Mouse (Mus musculus) forebrain, embryonic 13.5 days (tissue): ENCODE data around the gene Washc2. TPM values are rescaled to one million over a fixed set of nuclear protein-coding genes. Genes with fewer than 3 reads are reported as not detected.
"Not testable (repeated sequence)": the region's sequence is repeated elsewhere in the genome, so short reads cannot be mapped to it uniquely, and the experiment has no call there.

Source experiments
- ATAC-seq: fragments of 200-750 bp; cut with Nextera tagmentation; 2 replicates; pipeline ENCODE4 v1.8.0; 2017
- H3K27ac ChIP-seq: fragments of 300-500 bp; sonication (generic); 2 replicates; pipeline ENCODE4 v1.5.1; 2015; ENCODE audit warnings: inconsistent platforms, mild to moderate bottlenecking, moderate library complexity
- H3K27me3 ChIP-seq: fragments of 300-500 bp; sonication (generic); 2 replicates; pipeline ENCODE4 v1.6.1; 2015; ENCODE audit warnings: mild to moderate bottlenecking, inconsistent platforms
- H3K36me3 ChIP-seq: fragments of 300-500 bp; sonication (generic); 2 replicates; pipeline ENCODE4 v1.6.1; 2015; ENCODE audit warnings: mild to moderate bottlenecking, inconsistent platforms; ENCODE audit not compliant: poor library complexity, severe bottlenecking
- H3K4me1 ChIP-seq: fragments of 300-500 bp; sonication (generic); 2 replicates; pipeline ENCODE4 v1.6.1; 2015; ENCODE audit warnings: inconsistent platforms
- H3K4me2 ChIP-seq: fragments of 300-500 bp; sonication (generic); 2 replicates; pipeline ENCODE4 v1.6.1; 2015; ENCODE audit warnings: inconsistent platforms, mild to moderate bottlenecking, moderate library complexity
- H3K4me3 ChIP-seq: fragments of 300-500 bp; sonication (generic); 2 replicates; pipeline ENCODE4 v1.5.1; 2015; ENCODE audit warnings: mild to moderate bottlenecking, inconsistent platforms
- H3K9ac ChIP-seq: fragments of 300-500 bp; sonication (generic); 2 replicates; pipeline ENCODE4 v1.6.1; 2015; ENCODE audit warnings: mild to moderate bottlenecking, inconsistent platforms
- H3K9me3 ChIP-seq: fragments of 300-500 bp; sonication (generic); replicated peaks from 2 replicates; pipeline ENCODE4 v1.6.1; 2016; ENCODE audit warnings: inconsistent platforms
- WGBS: fragments of 180-500 bp; shearing (Covaris S2); methylation state at CpG from one replicate; pipeline ENCODE4 v1.1.7; 2015; 5-methylcytosine and 5-hydroxymethylcytosine counted together
- polyA plus RNA-seq: library from polyadenylated mRNA; unstranded; fragments of >200 nt; fragmentation: Nextera tagmentation; extraction: Ambion mirVana; gene quantifications from 2 replicates; pipeline ENCODE4 v1.2.1, GENCODE M21; 2015

Gene Washc2
- polyA plus RNA-seq, 1 experiment from 2014 or later, result 51.8 TPM

GRCm38 (mm10) chr6:116198173-116198572 lies 9.7 kb upstream of the Washc2 start:
- Histone ChIP-seq H3K4me1 (peaks cover 7% of the 10 kb centered on the region), H3K27ac (no peak overlapping the region), H3K4me3 (no peak overlapping the region), H3K27me3 (0 out of 2 replicates have a peak, but pooled peaks cover 7% of the 10 kb centered on the region), H3K9ac (no peak overlapping the region), H3K9me3 (no peaks in the 10 kb centered on the region), H3K4me2 (no peak overlapping the region), H3K36me3 (no peaks in the 10 kb centered on the region)
- ATAC-seq, result peak; percentile 29; the same call in 1 of the 2 replicates
- 38% methylated on average over 3 of the region's 3 CpGs for WGBS

- no peak overlapping the region for H3K9ac ChIP-seq
- no peaks in the 10 kb centered on the region for H3K36me3 ChIP-seq
- no peak overlapping the region for H3K27ac ChIP-seq
- no peak overlapping the region for H3K4me3 ChIP-seq
- WGBS, result 74% methylated on average over 2 of the region's 2 CpGs
- H3K27me3 ChIP-seq, result 0 out of 2 replicates have a peak, but pooled peaks cover 7% of the 10 kb centered on the region
- ATAC-seq, result no peak
- no peaks in the 10 kb centered on the region for H3K9me3 ChIP-seq
- no peaks in the 10 kb centered on the region for H3K4me1 ChIP-seq
- H3K4me2 ChIP-seq, result no peak overlapping the region
Measured at GRCm38 (mm10) chr6:116199682-116200081, 8.2 kb upstream of the Washc2 start.

GRCm38 (mm10) chr6:116227767-116228166 lies 19.9 kb downstream of the Washc2 start:
- ATAC-seq, result no peak
- H3K4me1 ChIP-seq, result no peaks in the 10 kb centered on the region
- no peaks in the 10 kb centered on the region for H3K9me3 ChIP-seq
- no peak overlapping the region for H3K9ac ChIP-seq
- peaks cover 79% of the 10 kb centered on the region for H3K36me3 ChIP-seq
- 80% methylated on average over 11 of the region's 11 CpGs for WGBS
- H3K27ac ChIP-seq, result no peak overlapping the region
- H3K27me3 ChIP-seq, result no peaks in the 10 kb centered on the region
- H3K4me3 ChIP-seq, result no peak overlapping the region
- no peak overlapping the region for H3K4me2 ChIP-seq

- Histone ChIP-seq H3K4me2 (no peak overlapping the region), H3K36me3 (peaks cover 79% of the 10 kb centered on the region), H3K9me3 (no peaks in the 10 kb centered on the region), H3K4me3 (no peak overlapping the region), H3K4me1 (no peaks in the 10 kb centered on the region), H3K27me3 (no peaks in the 10 kb centered on the region), H3K9ac (no peak overlapping the region), H3K27ac (no peak overlapping the region)
- ATAC-seq, result no peak
- WGBS, result 65% methylated on average over 12 of the region's 12 CpGs
Measured at GRCm38 (mm10) chr6:116228785-116229525, 21.1 kb downstream of the Washc2 start.

GRCm38 (mm10) chr6:116234821-116235220 lies 27.0 kb downstream of the Washc2 start:
- H3K4me1 ChIP-seq, ATAC-seq, H3K4me3 ChIP-seq, H3K9me3 ChIP-seq, H3K27me3 ChIP-seq, H3K27ac ChIP-seq, H3K9ac ChIP-seq, H3K4me2 ChIP-seq: not testable (repeated sequence)
- WGBS, result 95% methylated on average over 2 of the region's 2 CpGs
- H3K36me3 ChIP-seq, result peaks cover 76% of the 10 kb centered on the region

GRCm38 (mm10) chr6:116235336-116235735 lies 27.5 kb downstream of the Washc2 start:
- H3K4me2 ChIP-seq, result no peak overlapping the region
- no peak overlapping the region for H3K4me3 ChIP-seq
- no peak for ATAC-seq
- H3K36me3 ChIP-seq, result peaks cover 79% of the 10 kb centered on the region
- no peaks in the 10 kb centered on the region for H3K4me1 ChIP-seq
- 93% methylated on average over 5 of the region's 5 CpGs for WGBS
- H3K9me3 ChIP-seq, result no peaks in the 10 kb centered on the region
- H3K9ac ChIP-seq, result no peak overlapping the region
- H3K27ac ChIP-seq, result no peak overlapping the region
- no peaks in the 10 kb centered on the region for H3K27me3 ChIP-seq

GRCm38 (mm10) chr6:116238083-116238482 lies 30.2 kb downstream of the Washc2 start:
- Histone ChIP-seq H3K4me3 (no peak overlapping the region), H3K27me3 (no peaks in the 10 kb centered on the region), H3K4me2 (no peak overlapping the region), H3K27ac (no peak overlapping the region), H3K36me3 (peaks cover 76% of the 10 kb centered on the region), H3K9me3 (no peaks in the 10 kb centered on the region), H3K4me1 (no peaks in the 10 kb centered on the region), H3K9ac (no peak overlapping the region)
- WGBS, result 90% methylated on average over 5 of the region's 5 CpGs
- no peak for ATAC-seq

GRCm38 (mm10) chr6:116240371-116240770 lies 32.5 kb downstream of the Washc2 start:
- Histone ChIP-seq H3K36me3 (peaks cover 70% of the 10 kb centered on the region), H3K27me3 (no peaks in the 10 kb centered on the region), H3K27ac (no peak overlapping the region), H3K9ac (no peak overlapping the region), H3K4me3 (no peak overlapping the region), H3K9me3 (no peaks in the 10 kb centered on the region), H3K4me1 (no peaks in the 10 kb centered on the region), H3K4me2 (no peak overlapping the region)
- no peak for ATAC-seq
- 73% methylated on average over 2 of the region's 2 CpGs for WGBS

GRCm38 (mm10) chr6:116259649-116260048 lies 51.8 kb downstream of the Washc2 start:
- Histone ChIP-seq H3K36me3 (peaks cover 58% of the 10 kb centered on the region), H3K9ac (no peak overlapping the region), H3K27me3 (no peaks in the 10 kb centered on the region), H3K4me3 (no peak overlapping the region), H3K9me3 (no peaks in the 10 kb centered on the region), H3K4me2 (no peak overlapping the region), H3K4me1 (no peaks in the 10 kb centered on the region), H3K27ac (no peak overlapping the region)
- ATAC-seq, result peak; percentile 54
- 78% methylated on average over 4 of the region's 4 CpGs for WGBS

- H3K36me3 ChIP-seq, result peaks cover 49% of the 10 kb centered on the region
- ATAC-seq, result no peak
Measured at GRCm38 (mm10) chr6:116260481-116260880, 52.6 kb downstream of the Washc2 start.

GRCm38 (mm10) chr6:116262824-116263223 lies 55.0 kb downstream of the Washc2 start:
- no peak for ATAC-seq
- Histone ChIP-seq H3K27me3 (no peaks in the 10 kb centered on the region), H3K27ac (no peak overlapping the region), H3K9me3 (no peaks in the 10 kb centered on the region), H3K36me3 (peaks cover 30% of the 10 kb centered on the region), H3K9ac (no peak overlapping the region), H3K4me2 (no peak overlapping the region), H3K4me1 (peaks cover 21% of the 10 kb centered on the region), H3K4me3 (no peak overlapping the region)
- WGBS, result 96% methylated on average over 1 of the region's 1 CpGs

More at GRCm38 (mm10) chr6:116260481-116260880, 52.6 kb downstream of the Washc2 start:
- H3K4me2 ChIP-seq, result no peak overlapping the region
- H3K27ac ChIP-seq, result no peak overlapping the region
- H3K4me1 ChIP-seq, result peaks cover 7% of the 10 kb centered on the region; the same call in 1 of the 2 replicates
- H3K27me3 ChIP-seq, result no peaks in the 10 kb centered on the region
- H3K4me3 ChIP-seq, result no peak overlapping the region
- H3K9ac ChIP-seq, result no peak overlapping the region
- 94% methylated on average over 5 of the region's 5 CpGs for WGBS
- H3K9me3 ChIP-seq, result no peaks in the 10 kb centered on the region

GRCm38 (mm10) chr6:116264018-116264651 lies 56.3 kb downstream of the Washc2 start, which contains the start of gene Zfand4:
Zfand4 (plus strand) TSS chr6:116264222.
- under 1% methylated on average over 45 of the region's 67 CpGs for WGBS
- Histone ChIP-seq H3K9ac (peak within 1 kb of the TSS; percentile 80), H3K27ac (peak within 1 kb of the TSS; percentile 61), H3K27me3 (no peaks in the 10 kb centered on the region), H3K4me2 (peak within 1 kb of the TSS; percentile 71), H3K36me3 (peaks cover 20% of the 10 kb centered on the region; the same call in 1 of the 2 replicates), H3K4me1 (peaks cover 21% of the 10 kb centered on the region), H3K4me3 (peak within 1 kb of the TSS; percentile 62), H3K9me3 (no peaks in the 10 kb centered on the region)
- ATAC-seq, result peak; percentile 96
